Mouse (Mus musculus): ENCODE results near the gene Prkar1b. TPM values are rescaled to one million over a fixed set of nuclear protein-coding genes. Genes with fewer than 3 reads are reported as not detected.

Gene Prkar1b
- total RNA-seq, 2 experiments from 2014 or later, result 375 to 428 TPM

DNA sequence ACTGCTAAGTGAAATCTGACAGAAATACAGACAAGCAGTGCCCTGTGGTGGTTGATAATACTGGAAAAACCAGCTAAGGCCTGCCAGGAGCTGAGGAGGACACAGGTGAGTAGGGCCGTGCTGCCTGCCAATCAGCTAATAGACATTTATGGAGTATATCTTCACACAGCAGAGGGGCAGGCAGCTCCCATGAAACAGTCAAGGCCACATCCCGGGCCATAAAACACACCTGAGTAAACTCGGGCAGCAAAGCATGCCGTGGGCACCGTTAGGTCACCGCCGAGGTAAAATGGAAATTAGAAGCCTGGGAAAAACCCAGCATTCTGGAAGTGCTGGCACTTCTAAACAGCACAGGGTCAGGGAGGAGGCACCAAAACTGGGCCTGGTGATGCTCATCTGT is 75.8 kb downstream of the Prkar1b start:
- no peak for DNase-seq (ENCODE audit: extremely low spot score in 1 of 2, low spot score in 1 of 2)

DNA sequence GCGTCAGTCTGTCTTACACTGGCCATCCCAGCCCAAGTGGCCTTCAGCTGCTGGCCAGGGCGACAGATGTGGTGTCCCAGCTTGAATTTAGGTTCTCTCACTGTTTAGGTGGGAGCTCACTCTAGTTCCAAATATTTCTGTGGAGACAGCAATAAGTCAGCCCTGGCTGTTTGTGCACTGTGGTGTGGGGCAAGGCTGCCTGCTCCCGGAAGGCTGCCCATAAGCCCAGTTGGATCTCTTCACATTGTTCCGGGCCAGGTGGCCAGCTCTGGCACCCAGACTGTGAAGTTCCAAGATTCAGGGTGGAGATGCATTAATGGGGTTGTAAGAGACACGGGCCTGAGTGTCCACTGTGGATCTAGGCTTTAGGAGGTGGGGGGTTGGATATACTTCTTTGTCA is 76.9 kb downstream of the Prkar1b start:
- no peak for DNase-seq (ENCODE audit: extremely low spot score in 1 of 2, low spot score in 1 of 2)

DNA sequence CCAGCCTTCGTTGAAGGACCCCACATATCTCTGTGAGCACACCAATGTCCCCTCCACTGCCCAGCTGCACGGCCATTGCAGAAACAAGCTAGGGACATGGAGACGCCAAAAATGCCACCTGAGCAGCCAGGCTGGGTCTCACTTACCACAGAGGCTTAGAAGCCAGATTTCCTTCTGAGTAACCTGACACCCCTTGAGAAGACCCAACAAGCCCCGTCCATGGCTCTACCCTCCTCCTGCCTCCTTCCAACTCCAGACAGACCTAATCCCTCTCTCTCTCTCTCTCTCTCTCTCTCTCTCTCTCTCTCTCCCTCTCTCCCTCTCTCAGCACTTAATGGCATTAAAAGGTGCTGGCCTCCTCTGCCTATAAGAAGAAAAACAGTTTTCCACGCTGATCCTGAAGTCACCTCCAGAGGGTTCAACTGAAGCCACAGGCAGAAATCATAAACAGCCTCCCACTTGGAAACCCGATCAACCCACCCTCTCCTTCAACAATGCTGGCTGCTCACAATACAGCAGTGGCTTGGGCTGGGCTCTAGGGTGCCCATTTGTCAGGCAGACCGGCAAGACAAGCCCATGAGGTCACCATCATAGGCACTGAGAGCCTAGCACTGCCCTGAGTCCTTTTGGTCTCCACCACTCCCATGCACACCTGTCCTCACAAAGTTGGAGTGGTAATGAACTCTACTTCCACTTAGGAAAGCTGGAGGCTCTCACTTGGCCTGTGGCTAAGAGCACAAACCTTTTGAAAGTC is 82.8 kb downstream of the Prkar1b start:
- DNase-seq (ENCODE audit: extremely low spot score in 1 of 2, low spot score in 1 of 2), result no peak

DNA sequence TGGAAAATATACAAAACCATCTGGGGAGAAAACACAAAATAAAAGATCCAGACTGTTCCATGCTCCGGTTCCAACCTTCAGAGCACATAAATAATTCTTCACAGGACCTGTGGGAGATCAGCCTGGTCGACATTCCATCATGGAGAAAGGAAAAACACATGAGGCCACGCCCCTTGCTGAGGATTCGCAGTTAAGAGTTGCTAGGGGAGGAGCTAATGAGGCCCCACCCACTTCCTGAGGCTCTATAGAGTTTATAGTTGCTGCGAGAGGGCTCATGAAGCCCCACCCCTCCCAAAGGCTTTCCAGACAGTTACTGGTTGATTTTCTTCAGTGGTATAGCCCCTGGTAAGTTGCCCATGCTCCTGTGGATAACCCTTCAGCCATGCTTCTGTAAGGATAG is 85.2 kb downstream of the Prkar1b start:
- no peak for DNase-seq (ENCODE audit: extremely low spot score in 1 of 2, low spot score in 1 of 2)

DNA sequence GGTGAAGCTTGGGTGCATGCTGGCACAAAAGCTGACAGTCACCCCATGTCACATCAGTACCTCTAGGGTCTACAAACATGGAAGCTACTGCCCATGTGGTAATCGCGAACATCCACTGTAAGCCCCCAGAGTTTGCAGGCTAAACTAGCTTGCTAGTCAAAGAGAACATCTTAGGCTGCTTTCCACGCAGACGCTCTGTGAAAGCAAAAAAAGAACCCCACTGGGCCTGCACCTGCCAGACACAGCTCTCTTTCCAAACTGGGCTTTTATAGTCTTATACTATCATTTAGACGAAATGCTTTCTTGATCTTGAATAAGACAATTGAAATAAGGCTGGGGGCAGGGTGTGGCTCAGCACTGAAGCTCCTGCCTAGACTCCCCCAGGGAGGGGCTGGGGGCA is 88.1 kb downstream of the Prkar1b start:
- DNase-seq (ENCODE audit: extremely low spot score in 1 of 2, low spot score in 1 of 2), result no peak

DNA sequence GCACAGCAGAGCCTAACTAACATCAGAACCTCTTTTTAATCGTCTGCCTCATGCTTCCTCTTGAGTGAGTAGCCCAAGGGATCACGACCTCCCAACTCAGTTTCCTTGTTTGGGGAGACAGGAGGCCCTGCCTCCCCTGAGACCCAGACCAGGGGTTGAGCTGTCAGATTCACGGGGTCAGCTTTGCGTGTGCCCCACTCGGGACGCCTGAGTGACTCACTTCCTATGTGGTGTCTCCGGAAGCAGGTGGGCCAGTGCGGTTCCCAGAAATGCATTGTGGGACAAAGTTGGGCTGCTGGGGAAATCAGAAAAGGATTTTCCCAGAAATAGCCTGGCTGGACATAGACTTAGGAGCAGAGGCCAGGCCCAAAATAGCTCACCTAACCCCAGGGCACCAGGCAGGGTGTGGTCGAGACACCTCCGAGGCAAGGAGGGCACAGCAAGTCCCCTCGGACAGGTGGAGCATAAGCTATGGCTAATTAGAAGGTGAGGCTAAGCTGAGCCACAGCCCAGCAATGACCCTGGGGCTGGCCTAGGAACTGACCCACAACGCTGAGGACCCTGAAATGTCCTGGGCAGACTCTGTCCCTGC is 89.2 kb downstream of the Prkar1b start:
- no peak for DNase-seq (ENCODE audit: extremely low spot score in 1 of 2, low spot score in 1 of 2)

DNA sequence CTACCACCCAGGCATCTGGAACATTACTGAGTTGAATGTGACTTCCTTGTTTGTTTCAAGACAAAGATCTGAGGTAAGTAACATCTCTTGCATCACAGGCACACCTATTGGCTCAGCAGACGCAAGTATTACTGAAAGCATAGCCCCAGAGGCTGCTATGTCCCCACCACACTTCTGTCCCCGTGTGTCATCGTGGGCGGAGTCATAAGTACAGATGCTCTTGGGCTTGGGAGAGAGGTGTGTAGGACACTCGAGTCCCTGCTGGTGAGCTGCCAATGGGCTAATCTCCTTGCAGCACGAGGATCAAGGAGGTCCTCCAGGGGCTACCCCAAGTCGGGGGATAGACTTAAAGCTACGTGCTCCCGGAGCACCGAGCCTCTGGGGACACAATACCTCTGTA is 96.6 kb downstream of the Prkar1b start:
- DNase-seq (ENCODE audit: extremely low spot score in 1 of 2, low spot score in 1 of 2), result no peak

DNA sequence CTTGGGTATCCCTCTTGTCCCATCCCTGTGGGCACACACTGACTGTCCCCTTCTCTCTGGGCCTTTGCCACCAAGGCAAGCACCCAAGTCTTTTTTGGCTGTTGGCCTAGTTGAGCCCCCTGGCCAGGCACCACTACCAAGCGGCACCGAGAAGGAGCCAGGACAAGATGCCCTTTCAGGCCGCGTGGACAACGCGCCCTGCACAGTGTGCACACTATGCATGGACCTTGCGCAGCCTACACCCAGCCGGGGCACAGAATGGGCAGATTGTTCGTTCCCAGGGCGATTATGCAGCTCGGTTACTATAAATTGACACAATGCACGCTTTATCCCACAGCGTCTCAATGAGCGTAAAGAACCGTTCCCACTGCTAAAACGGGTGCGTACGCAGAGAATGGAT is 98.5 kb downstream of the Prkar1b start:
- peak in 1 of 2 experiments; percentile 32 for DNase-seq (ENCODE audit: extremely low spot score in 1 of 2, low spot score in 1 of 2)

DNA sequence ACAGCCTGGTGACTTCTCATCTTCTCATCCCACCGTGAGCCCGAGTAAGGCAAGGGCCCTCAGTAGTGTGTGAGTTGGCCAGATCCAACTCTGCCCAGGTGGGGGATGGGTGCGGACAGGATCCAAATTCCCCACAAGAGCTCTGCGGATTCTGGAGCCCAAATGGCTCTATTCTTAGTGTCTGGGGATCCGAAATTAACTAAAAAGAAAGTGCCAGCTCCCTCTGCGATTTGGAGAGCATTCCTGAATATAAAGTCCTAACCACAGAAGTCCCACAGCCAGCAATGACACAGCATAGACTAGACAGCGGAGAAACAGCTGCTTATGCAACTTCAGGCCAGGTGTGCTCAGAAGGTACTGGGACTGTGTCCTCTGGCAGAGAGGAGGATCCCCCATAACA is 100.4 kb downstream of the Prkar1b start:
- peak in 1 of 2 experiments; percentile 28 for DNase-seq (ENCODE audit: extremely low spot score in 1 of 2, low spot score in 1 of 2)

DNA sequence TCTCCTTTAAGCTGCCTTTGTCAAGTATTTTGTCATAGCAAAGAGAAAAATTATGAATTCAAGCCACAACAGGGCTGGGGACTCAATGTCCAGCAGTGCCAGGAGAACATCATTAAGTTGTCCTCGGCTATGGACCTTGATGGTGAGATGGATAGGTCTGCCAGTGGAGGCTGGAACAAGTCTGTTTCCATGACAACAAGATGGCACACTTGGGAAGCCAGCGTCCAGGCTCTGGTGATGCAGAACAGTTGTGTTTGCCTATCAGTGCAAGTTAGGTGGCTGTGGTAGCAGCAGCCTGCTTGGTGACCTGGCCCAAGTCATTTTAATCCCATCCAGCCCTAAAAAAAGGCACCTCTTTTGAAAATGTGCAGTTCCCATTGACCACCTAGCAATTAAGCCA is 102.6 kb downstream of the Prkar1b start:
- DNase-seq (ENCODE audit: extremely low spot score in 1 of 2, low spot score in 1 of 2), result no peak

DNA sequence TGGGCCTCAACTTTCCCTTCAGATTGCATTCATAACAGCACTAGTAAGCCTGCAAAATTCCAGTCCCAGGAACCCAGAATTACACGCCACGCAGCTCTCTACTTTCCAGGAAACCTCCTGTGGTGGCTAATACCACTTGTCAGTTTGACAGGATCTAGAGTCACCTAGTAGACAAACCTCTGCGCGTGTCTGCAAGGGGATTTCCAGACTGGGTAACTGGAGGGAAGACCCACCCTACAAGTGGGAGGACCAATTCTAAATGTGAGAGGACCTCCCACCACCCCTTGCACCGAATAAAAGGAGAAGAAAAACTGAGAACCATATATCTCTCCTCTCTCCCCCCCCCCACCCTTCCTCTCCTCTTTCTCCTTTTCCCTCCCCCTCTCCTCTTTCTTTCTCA is 103.2 kb downstream of the Prkar1b start:
- DNase-seq (ENCODE audit: extremely low spot score in 1 of 2, low spot score in 1 of 2), result no peak

DNA sequence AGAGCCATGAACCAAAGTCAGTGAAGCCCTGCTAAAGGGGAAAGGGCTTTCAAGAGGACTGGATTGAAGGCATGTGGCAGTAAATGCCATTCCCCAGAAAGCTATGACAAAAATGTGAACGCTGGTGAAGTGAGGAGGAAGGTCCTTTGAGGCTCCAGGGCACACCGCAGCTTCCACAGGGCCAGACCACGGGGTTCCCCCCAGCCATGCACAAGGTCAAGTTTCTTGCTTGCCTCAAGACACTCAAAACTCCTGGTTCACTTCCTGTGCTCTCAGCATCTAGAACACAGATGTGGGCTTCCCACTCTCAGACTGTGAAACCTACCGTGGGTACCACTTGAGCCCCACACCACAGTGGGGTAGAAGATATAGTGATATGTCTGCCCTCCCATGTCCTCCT is 106.3 kb downstream of the Prkar1b start:
- DNase-seq (ENCODE audit: extremely low spot score in 1 of 2, low spot score in 1 of 2), result no peak

DNA sequence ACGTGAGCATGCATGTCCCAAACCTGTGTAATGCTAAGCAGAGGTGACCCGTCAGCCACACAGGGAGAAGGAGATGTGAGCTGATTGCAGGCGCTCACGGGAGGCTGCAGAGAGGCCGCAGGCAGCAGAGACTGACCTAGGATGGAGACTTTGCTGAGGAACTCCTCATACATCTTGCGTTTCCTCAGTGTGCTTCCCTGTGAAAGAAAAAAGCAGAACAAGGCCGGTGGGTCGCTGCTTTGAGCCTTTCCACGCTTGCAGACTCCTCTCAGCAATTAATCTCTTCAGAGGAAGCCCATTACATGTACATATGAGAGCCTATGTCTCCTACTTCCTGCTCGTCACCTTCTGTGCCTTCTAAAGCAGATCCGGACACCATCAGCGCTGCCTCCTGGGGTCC is 107.5 kb downstream of the Prkar1b start:
- no peak for DNase-seq (ENCODE audit: extremely low spot score in 1 of 2, low spot score in 1 of 2)

DNA sequence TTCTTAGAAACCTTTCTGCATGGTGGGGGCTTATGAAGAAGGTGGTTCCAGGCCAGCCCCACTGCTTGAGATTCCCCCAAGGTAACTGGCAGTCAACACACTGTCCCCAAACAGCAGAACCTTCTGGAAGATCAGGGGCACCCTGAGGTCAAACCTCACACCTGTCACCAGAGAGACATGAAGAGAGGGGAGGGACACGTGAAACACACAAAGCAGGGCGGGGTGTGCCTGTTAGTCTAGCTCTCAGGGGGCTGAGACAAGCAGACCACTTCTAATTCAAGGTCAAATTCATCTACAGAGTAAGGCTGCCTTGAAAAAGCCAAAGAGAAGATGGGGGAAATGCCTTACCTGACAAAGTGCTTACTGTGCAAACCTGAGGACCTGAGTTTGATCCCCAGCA is 114.6 kb downstream of the Prkar1b start:
- DNase-seq (ENCODE audit: extremely low spot score in 1 of 2, low spot score in 1 of 2), result no peak

DNA sequence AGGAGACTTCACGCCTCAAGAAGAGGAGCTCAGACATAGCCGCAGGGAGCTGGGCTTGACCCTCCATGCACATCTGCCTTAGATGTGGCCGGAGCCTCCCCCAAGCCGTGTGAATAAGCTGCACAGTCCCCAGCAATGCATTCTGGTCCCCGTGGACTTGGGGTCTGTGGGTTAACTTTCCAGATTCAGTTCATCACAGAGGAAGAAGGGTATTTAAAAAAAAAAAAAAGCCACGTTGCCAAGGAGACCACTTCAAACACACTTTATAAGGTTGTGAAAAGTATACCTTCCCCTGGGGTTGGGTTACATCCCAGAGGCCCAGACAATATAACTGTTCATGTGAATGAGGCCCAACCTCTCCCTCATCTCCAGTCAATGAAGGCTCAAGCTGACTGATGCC is 115.1 kb downstream of the Prkar1b start:
- no peak for DNase-seq (ENCODE audit: extremely low spot score in 1 of 2, low spot score in 1 of 2)

DNA sequence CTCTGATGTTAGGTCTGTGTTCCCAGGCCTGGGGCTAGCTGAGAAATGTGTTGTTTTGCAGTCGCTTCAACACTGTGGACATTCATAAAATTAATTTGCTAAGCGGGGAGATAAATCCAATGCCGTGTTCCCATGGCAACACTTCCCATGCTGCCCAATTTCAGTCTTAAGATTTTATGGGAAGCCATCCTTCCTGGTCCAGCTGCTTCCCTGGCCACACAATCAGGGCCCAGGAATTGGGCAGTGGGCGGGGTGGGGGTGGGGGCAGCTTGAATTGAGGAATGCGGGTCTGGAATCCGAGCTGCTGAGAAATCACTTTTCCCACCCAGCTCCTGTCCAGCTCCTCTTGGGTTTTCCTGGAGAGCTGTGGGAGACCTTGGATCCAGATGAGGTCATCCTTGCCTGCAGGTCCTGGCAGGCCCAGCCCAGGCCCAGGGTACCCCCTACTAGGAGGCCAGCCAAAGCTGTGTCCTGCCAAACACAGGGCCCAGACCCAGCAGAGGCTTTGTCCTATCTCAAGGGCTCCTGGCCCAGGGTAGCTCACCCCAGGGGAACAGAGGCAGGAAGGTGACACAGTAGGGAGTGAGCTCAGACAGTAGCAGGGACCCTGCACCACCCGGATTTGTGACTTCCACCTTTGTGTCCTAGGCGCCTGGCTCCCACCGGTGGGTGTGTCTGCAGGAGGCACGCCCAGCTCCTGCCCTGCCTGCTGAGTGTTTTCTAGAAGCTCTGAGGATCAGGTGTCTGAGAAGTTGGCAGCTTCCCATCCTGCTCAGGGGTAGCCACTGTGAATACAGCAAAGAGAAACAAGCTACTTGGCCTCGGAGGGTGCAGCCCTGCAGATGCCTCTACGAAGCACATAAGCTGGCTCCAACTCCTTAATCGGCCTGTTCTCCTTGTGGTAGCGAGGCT is 116.1 kb downstream of the Prkar1b start:
- no peak for DNase-seq (ENCODE audit: extremely low spot score in 1 of 2, low spot score in 1 of 2)

DNA sequence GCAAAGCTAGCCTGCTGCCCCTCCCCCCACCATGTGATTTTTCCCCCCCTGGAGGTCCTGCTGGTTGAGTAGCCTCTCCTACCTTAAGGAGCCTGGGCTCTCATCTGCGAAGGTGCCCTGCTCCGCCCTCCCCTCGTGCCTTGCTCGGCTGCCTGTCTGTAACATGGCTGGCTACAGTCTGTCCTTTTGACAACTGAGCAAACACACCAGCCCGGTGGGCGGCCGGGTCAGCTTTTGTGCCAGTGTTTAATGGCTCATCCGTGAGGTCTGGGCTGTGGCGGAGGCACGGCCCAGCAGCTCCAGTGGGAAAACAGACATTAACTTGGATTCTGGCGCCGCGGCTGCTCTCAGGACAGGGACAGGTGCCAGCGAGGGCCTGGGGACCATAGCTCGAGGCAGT is 122.2 kb downstream of the Prkar1b start:
- no peak for DNase-seq (ENCODE audit: extremely low spot score in 1 of 2, low spot score in 1 of 2)

DNA sequence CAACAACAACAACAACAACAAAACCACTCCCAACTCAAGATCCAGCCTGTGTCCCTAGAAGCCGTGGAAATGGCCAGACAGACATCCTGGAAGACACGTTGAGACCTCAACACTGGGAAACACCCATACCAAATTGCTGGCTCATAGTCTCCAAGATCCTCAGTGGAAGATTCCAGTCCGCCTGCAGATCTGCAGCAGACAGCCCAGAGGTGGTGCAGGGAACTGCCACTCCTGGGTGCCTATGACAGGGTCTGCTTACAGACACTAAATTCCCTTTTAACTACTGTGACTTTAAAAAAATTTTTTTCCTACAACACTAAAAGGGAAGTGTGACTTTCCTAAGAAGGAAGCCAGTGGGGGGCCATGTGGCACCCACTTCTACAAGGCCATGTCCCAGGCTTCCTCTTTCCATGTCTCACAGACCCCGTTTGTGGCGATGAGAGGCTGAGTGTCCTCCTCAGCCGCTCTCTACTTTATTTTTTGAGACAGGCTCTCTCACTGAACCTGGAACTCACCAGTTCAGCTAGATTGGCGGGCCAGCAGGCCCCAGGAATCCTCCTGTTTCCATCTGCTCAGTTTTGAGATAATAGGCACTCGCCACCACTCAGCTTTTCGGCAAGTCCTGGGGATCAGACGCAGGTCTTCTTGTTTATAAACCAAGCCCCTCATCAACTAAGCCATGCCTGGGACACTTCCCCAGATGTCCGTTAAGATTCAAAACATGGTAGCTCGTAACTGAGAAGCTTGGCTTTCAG is 125.3 kb downstream of the Prkar1b start:
- no peak for DNase-seq (ENCODE audit: extremely low spot score in 1 of 2, low spot score in 1 of 2)

DNA sequence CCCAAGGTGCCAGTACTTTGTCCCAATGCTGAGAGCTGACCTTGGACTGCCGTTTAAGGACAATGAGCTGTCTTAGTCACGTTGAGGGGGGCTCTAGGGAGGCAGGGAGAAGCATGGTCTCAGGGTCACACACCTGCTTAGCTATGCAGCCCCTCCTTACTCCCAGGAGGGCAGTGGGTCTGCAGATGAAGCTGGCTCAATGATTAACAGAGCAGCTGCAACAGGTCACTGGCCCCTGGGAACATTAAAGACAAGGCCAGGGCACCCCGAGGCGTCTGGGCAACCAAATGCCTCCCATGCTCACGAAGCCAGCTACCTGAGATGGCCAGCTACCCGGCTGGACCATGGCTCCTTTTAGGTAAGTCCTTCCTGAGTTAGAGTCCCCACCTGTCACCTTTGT is 129.2 kb downstream of the Prkar1b start:
- no peak for DNase-seq (ENCODE audit: extremely low spot score in 1 of 2, low spot score in 1 of 2)

DNA sequence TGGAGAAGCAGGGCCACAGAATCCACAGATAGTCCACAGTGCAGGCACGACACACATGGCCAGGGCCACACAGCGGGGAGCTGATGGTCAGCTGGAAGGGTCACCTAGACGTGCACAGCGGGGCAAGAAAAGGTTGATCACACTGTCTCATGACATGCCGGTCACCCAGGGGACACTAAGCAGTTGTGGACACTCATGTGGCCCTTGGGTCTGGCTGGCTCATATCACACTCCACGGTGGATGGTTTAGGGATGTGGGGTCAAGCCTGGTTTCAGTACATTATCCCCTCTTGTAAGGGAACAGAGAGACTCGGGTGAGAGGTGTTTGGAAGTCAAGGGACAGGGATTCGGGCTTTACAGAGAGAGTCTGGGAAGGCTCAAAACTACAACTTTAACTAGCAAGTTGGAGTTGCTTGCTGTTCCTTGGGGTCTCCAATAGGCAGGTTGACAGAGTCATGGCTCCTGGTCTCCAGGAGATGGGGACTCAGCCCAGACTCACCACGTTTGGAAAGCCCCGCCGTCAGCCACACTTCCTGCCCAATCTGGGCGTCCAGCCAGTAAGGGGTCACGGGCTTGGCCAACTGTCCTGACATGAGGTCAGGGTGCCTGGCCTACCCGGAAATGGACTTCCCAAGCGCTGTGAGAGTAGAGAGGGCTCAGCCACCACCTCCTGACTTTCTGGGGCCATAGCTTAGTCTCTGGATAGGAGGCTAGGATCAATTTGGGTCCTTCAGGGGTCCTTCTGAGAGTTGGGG is 132.3 kb downstream of the Prkar1b start:
- no peak for DNase-seq (ENCODE audit: extremely low spot score in 1 of 2, low spot score in 1 of 2)

All from layer of hippocampus, postnatal 25 days (tissue).